Mouse (Mus musculus) heart, adult 8-10 months (tissue): ENCODE data around the gene Ccndbp1. TPM values are rescaled to one million over a fixed set of nuclear protein-coding genes. Genes with fewer than 3 reads are reported as not detected.

Experiments used
- microRNA-seq: library from miRNA; unstranded; fragments of <30 nt; microRNA quantifications from one replicate; pipeline ENCODE4 v1.2.0, GENCODE M21; 2022
- total RNA-seq, 4 experiments: library from RNA; stranded (reverse); gene quantifications; 2 replicates each; pipeline ENCODE4 v1.2.4; 2022

Ccndbp1 gene
- total RNA-seq, 4 experiments from 2014 or later: 27.6 to 30.7 (median 29.5) TPM

Small RNA genes lying within 50 kb of the gene (microRNA-seq; reads per million reads assigned to microRNA genes)
- not detected for gene Gm44325

Other genes with a start within 250 kb of the Ccndbp1 start
- gene Cdan1, start 158.3 kb upstream of the Ccndbp1 start, total RNA-seq: 10 to 100 TPM; 11.3 to 14.5 (median 11.8) TPM
- gene Ttbk2, start 157.8 kb upstream of the Ccndbp1 start, total RNA-seq: 10 to 100 TPM in 2 of 4 experiments, 1 to 10 TPM in 2; 8.8 to 13.1 (median 11.4) TPM
- 10 to 100 TPM; 21.2 to 25.4 (median 24.0) TPM for gene Ubr1, start 37.7 kb upstream of the Ccndbp1 start, total RNA-seq
- gene Tmem62, start 31.4 kb upstream of the Ccndbp1 start, total RNA-seq: 1 to 10 TPM; 3.7 to 4.7 (median 4.0) TPM
- gene Epb42, start 28.7 kb downstream of the Ccndbp1 start, total RNA-seq: under 1 TPM in 1 of 4 experiments, not detected in 3; 0.63 TPM
- gene Tgm5, start 77.4 kb downstream of the Ccndbp1 start, total RNA-seq: not detected
- gene Tgm7, start 101.4 kb downstream of the Ccndbp1 start, total RNA-seq: not detected
- gene Adal, start 132.0 kb downstream of the Ccndbp1 start, total RNA-seq: 10 to 100 TPM in 2 of 4 experiments, 1 to 10 TPM in 2; 9.6 to 11.7 (median 10.3) TPM
- gene Lcmt2, start 132.2 kb downstream of the Ccndbp1 start, total RNA-seq: 10 to 100 TPM in 3 of 4 experiments, 1 to 10 TPM in 1; 10.0 to 11.5 (median 10.3) TPM
- gene Tubgcp4, start 162.3 kb downstream of the Ccndbp1 start, total RNA-seq: 10 to 100 TPM; 15.4 to 17.0 (median 15.8) TPM
- 1 to 10 TPM; 6.0 to 6.6 (median 6.4) TPM for gene Zscan29, start 162.7 kb downstream of the Ccndbp1 start, total RNA-seq